Mouse (Mus musculus): ENCODE measurements around the gene Elavl2.

DNA sequence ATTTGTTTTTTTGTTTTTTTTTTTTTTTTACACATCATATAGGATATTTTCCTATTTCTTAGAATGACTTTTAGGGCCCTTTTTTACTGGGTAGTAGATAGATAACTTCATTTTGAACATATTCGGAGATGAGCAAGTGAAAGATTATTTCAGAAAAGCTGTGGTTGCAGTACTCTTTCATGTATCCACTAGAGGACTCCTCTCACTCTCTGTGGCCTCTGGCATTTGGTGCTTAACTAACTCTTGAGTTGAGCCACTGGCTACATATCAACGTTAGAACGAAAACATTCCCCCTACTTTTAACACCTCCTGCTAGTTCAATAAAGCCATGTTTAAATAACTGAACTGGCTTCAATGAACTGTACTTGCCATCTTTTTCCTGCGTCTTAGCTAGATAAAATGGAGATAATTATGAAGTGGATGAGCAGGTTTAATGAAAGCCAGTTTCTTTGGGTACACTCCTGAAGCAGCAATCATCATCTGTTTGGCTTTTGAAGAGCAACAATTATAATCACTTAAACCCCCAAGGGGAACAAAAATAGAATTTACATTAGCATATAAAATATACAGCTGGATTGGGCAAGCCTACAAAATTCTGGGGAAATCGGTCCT is 8.5 kb downstream of the Elavl2 start:
- TF ChIP-seq CTCF (IDR thresholded peaks at IDR 0.05; ENCODE audit: borderline replicate concordance, insufficient read depth, low read depth, low read length) = no peak
- no peak for TF ChIP-seq POLR2A (IDR thresholded peaks at IDR 0.05; ENCODE audit: borderline replicate concordance, insufficient read depth, low read length)
